Mouse (Mus musculus) kidney, adult 2 months (tissue): ENCODE measurements at regions not wholly inside any gene's neighbourhood (a gene's known extent, or its start where the extent isn't known, plus 50 kb on each side); places are given as distances from the start of the nearest gene placed in this dataset.

Source experiments
- CTCF ChIP-seq: fragments of 200-500 bp; conservative IDR thresholded peaks from 2 replicates; pipeline ENCODE4 v1.5.1; 2011; ENCODE audit warnings: low read depth, mild to moderate bottlenecking, control low read depth, low read length, moderate library complexity, mixed read lengths; ENCODE audit not compliant: insufficient read depth, insufficient read length
- POLR2A ChIP-seq: fragments of 200-500 bp; IDR thresholded peaks from one replicate; pipeline ENCODE4 v1.6.1; 2011; ENCODE audit warnings: low read depth, low read length, control low read depth

DNA sequence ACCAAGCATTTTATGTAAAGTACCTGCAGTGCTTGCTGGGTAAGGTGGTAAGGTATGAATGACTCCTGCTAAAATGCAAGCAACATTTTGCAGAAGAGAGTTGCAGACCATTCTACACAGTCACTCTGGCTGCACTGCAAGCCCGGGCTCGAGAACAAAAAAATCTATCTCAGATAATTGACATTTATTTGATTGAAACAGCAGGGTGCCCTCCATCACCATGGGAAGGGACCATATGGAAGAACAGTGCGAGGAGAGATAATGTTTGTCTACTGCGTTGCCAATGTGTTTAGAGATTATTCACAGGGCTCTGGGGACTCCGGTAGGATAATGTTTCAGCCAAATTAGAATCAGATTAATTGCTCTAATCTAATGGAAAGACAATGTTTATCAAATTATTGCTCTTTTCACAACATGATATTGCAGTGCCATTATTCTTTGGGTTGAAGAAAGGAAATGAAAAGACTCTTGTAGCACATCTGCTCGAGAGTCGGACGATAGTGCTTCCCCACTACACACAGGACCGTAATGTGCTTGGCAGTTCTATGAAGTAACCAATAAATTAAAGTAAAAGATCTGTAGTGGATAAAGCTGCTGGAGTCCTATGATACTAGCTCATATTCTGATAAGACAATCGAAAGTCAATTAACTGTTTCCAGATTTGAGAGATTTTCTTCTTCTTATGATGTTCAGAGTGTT lies 85.3 kb upstream of the Map3k7 start:
- TF ChIP-seq CTCF (no peak), POLR2A (no peak)
